Mouse (Mus musculus) embryonic facial prominence, embryonic 11.5 days (tissue): ENCODE data around the gene Pate4. TPM values are rescaled to one million over a fixed set of nuclear protein-coding genes. Genes with fewer than 3 reads are reported as not detected.
A peak's percentile ranks its signal among the peaks of the same experiment; 100 is the strongest.

Experiments
- ATAC-seq: fragments of 200-750 bp; cut with Nextera tagmentation; replicated peaks from 2 replicates; pipeline ENCODE4 v1.8.0; 2017; ENCODE audit warnings: low read depth; ENCODE audit not compliant: insufficient number of reproducible peaks, low FRiP score, low TSS enrichment
- DNase-seq: peaks from one replicate; pipeline ENCODE4 v3.0.0-alpha.2; 2015; ENCODE audit warnings: low spot score
- H3K27ac ChIP-seq: fragments of 300-500 bp; sonication (generic); replicated peaks from 2 replicates; pipeline ENCODE4 v1.5.1; 2014; ENCODE audit warnings: mild to moderate bottlenecking, low read depth, low read length, control low read depth
- H3K27me3 ChIP-seq: fragments of 300-500 bp; sonication (generic); 2 replicates; pipeline ENCODE4 v1.6.1; 2014; ENCODE audit warnings: mild to moderate bottlenecking, low read length, moderate library complexity, mixed read lengths; ENCODE audit not compliant: control insufficient read depth, insufficient read depth
- H3K36me3 ChIP-seq: fragments of 300-500 bp; sonication (generic); replicated peaks from 2 replicates; pipeline ENCODE4 v1.6.1; 2014; ENCODE audit warnings: low read depth, mild to moderate bottlenecking, low read length, moderate library complexity, mixed read lengths; ENCODE audit not compliant: control insufficient read depth, insufficient read depth
- H3K4me1 ChIP-seq: fragments of 300-500 bp; sonication (generic); 2 replicates; pipeline ENCODE4 v1.6.1; 2014; ENCODE audit warnings: low read length, mixed read lengths; ENCODE audit not compliant: control insufficient read depth, insufficient read depth
- H3K4me2 ChIP-seq: fragments of 300-500 bp; sonication (generic); 2 replicates; pipeline ENCODE4 v1.6.1; 2014; ENCODE audit warnings: low read depth, mild to moderate bottlenecking, control low read depth, low read length, moderate library complexity
- H3K4me3 ChIP-seq: fragments of 300-500 bp; sonication (generic); 2 replicates; pipeline ENCODE4 v1.5.1; 2014; ENCODE audit warnings: low read depth, low read length, control low read depth
- H3K9ac ChIP-seq: fragments of 300-500 bp; sonication (generic); replicated peaks from 2 replicates; pipeline ENCODE4 v1.6.1; 2014; ENCODE audit warnings: mild to moderate bottlenecking, control low read depth, low read length
- H3K9me3 ChIP-seq: fragments of 300-500 bp; sonication (generic); replicated peaks from 2 replicates; pipeline ENCODE4 v1.6.1; 2016; ENCODE audit warnings: mild to moderate bottlenecking, low read length, inconsistent platforms, mixed read lengths; ENCODE audit not compliant: control insufficient read depth
- WGBS: fragments of 180-500 bp; shearing (Covaris S2); extraction: QIAGEN DNeasy Blood & Tissue Kit; methylation state at CpG from one replicate; pipeline ENCODE4 v1.1.7; 2014; 5-methylcytosine and 5-hydroxymethylcytosine counted together
- polyA plus RNA-seq: library from polyadenylated mRNA; unstranded; fragments of >200 nt; fragmentation: Nextera tagmentation; extraction: Ambion mirVana; gene quantifications from 2 replicates; pipeline ENCODE4 v1.2.1, GENCODE M21; 2014

The Pate4 gene
- polyA plus RNA-seq, 1 experiment from 2014 or later = not detected

DNA sequence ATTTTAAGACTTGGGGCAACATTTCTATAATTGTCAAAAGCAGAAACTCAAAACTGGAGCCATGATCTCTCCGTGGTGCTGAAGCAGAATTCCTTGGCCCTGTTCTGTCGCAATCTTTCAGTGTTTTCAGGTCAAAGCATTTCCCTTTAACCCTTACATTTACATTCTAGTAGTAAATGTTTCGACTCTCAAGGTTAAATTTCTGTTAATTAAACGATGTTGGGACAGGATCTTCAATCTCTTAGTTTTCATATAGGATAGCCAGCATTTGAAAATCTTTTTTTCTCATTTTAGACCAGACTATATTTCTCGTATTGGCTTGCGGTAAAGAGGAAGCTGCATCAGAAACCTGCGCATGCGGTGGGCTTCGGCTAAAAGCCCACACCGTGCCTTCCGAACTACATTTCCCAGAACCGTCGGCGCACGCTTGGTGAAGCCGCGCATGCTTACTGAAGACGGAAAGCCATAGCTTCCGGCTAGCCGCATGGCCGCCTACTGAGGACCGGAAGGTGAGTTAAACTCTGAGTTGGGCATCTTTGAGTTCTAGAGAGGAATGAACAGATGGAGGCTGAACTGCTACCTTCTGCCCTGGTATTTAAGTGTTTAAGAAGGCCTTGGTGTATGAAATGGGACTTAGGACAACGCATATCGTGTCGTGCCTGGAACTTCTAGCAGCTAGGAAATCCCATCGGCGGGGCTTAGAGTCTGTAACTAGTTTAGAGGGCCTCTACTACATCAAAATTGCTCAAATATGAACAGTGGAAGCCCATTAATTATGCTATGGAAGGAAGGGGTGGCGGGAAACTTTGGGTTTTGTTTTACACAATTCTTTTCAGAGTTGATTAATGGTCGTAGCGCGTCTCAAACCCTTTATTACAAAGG, 52.5 kb downstream of the Pate4 start:
- Histone ChIP-seq H3K9me3 (no peaks in the 10 kb centered on the region), H3K36me3 (no peaks in the 10 kb centered on the region), H3K4me3 (peak overlapping the region; percentile 68), H3K4me1 (no peaks in the 10 kb centered on the region; the same call in 1 of the 2 replicates), H3K27ac (no peak overlapping the region; the same call in 1 of the 2 replicates), H3K27me3 (no peaks in the 10 kb centered on the region), H3K9ac (peak overlapping the region; percentile 82), H3K4me2 (peak overlapping the region; percentile 96)
- WGBS = 2% methylated on average over 31 of the region's 31 CpGs
- DNase-seq = peak; percentile 98
- ATAC-seq = peak; percentile 90

DNA sequence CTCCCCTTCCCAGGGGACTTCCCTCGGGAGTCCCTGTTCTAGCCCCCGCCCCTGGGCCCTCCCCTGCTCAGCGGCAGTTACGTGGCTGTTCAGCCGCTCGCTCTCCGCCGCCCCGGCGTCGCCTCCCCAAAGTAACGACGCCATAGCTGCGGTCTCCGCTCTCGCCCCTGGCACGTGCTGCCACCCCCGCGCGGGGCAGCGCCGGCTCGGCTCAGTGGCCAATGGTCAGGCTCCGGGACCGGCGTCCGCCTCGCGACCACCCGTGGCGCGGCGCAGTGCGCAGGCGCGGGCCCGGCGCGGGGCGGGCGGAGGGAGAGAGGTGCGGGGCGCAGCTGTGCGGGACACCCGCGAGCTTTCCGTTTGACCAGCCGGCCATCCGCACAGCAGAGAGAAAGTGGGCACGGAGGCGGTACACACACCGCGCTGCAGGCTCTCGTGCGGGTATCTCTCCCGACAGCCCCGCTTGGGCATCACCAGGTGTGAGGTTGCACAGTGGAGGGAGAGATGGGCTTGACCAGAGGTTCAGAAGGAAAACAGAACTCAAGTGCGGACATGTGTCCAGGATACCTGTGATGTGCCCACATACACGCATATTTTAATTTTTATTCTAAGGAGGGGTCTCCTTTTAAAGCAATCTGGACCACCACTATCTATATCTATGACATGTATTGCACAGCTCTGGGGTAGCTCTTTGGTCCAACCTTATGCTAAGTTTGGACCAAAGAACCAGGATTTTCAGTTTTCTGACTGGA, 53.3 kb downstream of the Pate4 start, which contains the start of the genes Ddx25 and Pus3:
Gene Ddx25 (minus strand): TSS at position 272 of the 752 bp plus-strand sequence.
Gene Pus3 (plus strand): TSS at position 339 of the 752 bp plus-strand sequence.
- Histone ChIP-seq H3K27ac (no peak within 1 kb of the TSS; the same call in 1 of the 2 replicates), H3K4me3 (peak within 1 kb of the TSS; percentile 68), H3K27me3 (no peaks in the 10 kb centered on the region), H3K36me3 (no peaks in the 10 kb centered on the region), H3K4me1 (no peaks in the 10 kb centered on the region; the same call in 1 of the 2 replicates), H3K4me2 (peak within 1 kb of the TSS; percentile 96), H3K9ac (peak within 1 kb of the TSS; percentile 82), H3K9me3 (no peaks in the 10 kb centered on the region)
- ATAC-seq = peak; percentile 86
- peak; percentile 68 for DNase-seq
- 1% methylated on average over 58 of the region's 59 CpGs for WGBS

Other genes starting within 250 kb of the Pate4 start
- 7.5 and 9.4 TPM in 2 replicates for gene Cdon, start 190.8 kb downstream of the Pate4 start, polyA plus RNA-seq
- not detected in 2 replicates for gene Gm1113, start 93.7 kb downstream of the Pate4 start, polyA plus RNA-seq
- gene Ddx25, start 53.4 kb downstream of the Pate4 start, polyA plus RNA-seq = 6.6 and 6.7 TPM in 2 replicates
- gene Pus3, start 53.3 kb downstream of the Pate4 start, polyA plus RNA-seq = 26.3 and 28.5 TPM in 2 replicates
- 0.49 and 0.74 TPM in 2 replicates for gene Pate2, start 41.7 kb downstream of the Pate4 start, polyA plus RNA-seq
- 30.2 and 32.3 TPM in 2 replicates for gene Hyls1, start 41.5 kb downstream of the Pate4 start, polyA plus RNA-seq
- gene Pate3, start 36.3 kb upstream of the Pate4 start, polyA plus RNA-seq = not detected in 2 replicates
- gene Pate1, start 75.4 kb upstream of the Pate4 start, polyA plus RNA-seq = not detected in 2 replicates
- gene Gm17677, start 129.1 kb upstream of the Pate4 start, polyA plus RNA-seq = not detected in 2 replicates
- gene Gm17727, start 166.2 kb upstream of the Pate4 start, polyA plus RNA-seq = not detected in 2 replicates
- not detected in 2 replicates for gene Gm27235, start 178.2 kb upstream of the Pate4 start, polyA plus RNA-seq
- gene D730048I06Rik, start 178.2 kb upstream of the Pate4 start, polyA plus RNA-seq = not detected in 2 replicates
- gene 9230110F15Rik, start 232.2 kb upstream of the Pate4 start, polyA plus RNA-seq = not detected in 2 replicates